Mouse (Mus musculus): ENCODE measurements at regions not wholly inside any gene's neighbourhood (a gene's known extent, or its start where the extent isn't known, plus 50 kb on each side); places are given as distances from the start of the nearest gene placed in this dataset.

GRCm38 (mm10) chr4:26273754-26274153 is 72.9 kb downstream of the Manea start:
- DNase-seq (ENCODE audit: low read depth, low spot score), result no peak

GRCm38 (mm10) chr4:26259230-26260029 is 87.3 kb downstream of the Manea start:
- peak; percentile 22 for DNase-seq (ENCODE audit: low read depth, low spot score)

- peak; percentile 11 for DNase-seq (ENCODE audit: low read depth, low spot score)
Observed at GRCm38 (mm10) chr4:26255889-26256288, 90.8 kb downstream of the Manea start.

GRCm38 (mm10) chr4:26247925-26248856 is 98.5 kb downstream of the Manea start:
- peak; percentile 93 for DNase-seq (ENCODE audit: low read depth, low spot score)

GRCm38 (mm10) chr4:26223267-26223666 is 123.4 kb downstream of the Manea start:
- no peak for DNase-seq (ENCODE audit: low read depth, low spot score)
